Mouse (Mus musculus): Measurements from ENCODE around the gene Gpc5. TPM values are rescaled to one million over a fixed set of nuclear protein-coding genes. Genes with fewer than 3 reads are reported as not detected.

The Gpc5 gene
- polyA plus RNA-seq, 1 experiment from 2014 or later: 0.09 TPM

- H3K4me3 ChIP-seq (ENCODE audit: low read depth, low read length): no peak overlapping the region
- no peak for TF ChIP-seq CTCF (IDR thresholded peaks at IDR 0.05; ENCODE audit: low read depth)
- ATAC-seq: no peak
- 92% methylated on average over 3 of the region's 3 CpGs for WGBS
- no peaks in the 10 kb centered on the region for H3K36me3 ChIP-seq (ENCODE audit: control insufficient read depth, insufficient read depth)
- no peak overlapping the region for H3K9ac ChIP-seq (ENCODE audit: low read depth, low read length)
- H3K27me3 ChIP-seq (replicated peaks; ENCODE audit: control insufficient read depth, insufficient read depth, low read length): no peaks in the 10 kb centered on the region
- no peak overlapping the region for H3K4me2 ChIP-seq (replicated peaks; ENCODE audit: low read depth)
- no peak overlapping the region for H3K27ac ChIP-seq (ENCODE audit: low read depth, low read length)
- no peaks in the 10 kb centered on the region for H3K4me1 ChIP-seq (replicated peaks; ENCODE audit: control insufficient read depth, insufficient read depth, low read length)
- H3K9me3 ChIP-seq (ENCODE audit: control insufficient read depth): no peaks in the 10 kb centered on the region
Observed at GRCm38 (mm10) chr14:115365320-115365935, 273.4 kb downstream of the Gpc5 start.

GRCm38 (mm10) chr14:115369611-115370167, 277.7 kb downstream of the Gpc5 start:
- WGBS: 74% methylated on average over 15 of the region's 15 CpGs
- Histone ChIP-seq H3K4me1 (replicated peaks; ENCODE audit: control insufficient read depth, insufficient read depth, low read length) (no peaks in the 10 kb centered on the region), H3K9me3 (ENCODE audit: control insufficient read depth) (no peaks in the 10 kb centered on the region), H3K9ac (ENCODE audit: low read depth, low read length) (no peak overlapping the region), H3K27ac (ENCODE audit: low read depth, low read length) (no peak overlapping the region), H3K27me3 (replicated peaks; ENCODE audit: control insufficient read depth, insufficient read depth, low read length) (no peaks in the 10 kb centered on the region), H3K4me2 (replicated peaks; ENCODE audit: low read depth) (no peak overlapping the region), H3K36me3 (ENCODE audit: control insufficient read depth, insufficient read depth) (no peaks in the 10 kb centered on the region), H3K4me3 (ENCODE audit: low read depth, low read length) (no peak overlapping the region)
- no peak for ATAC-seq
- TF ChIP-seq CTCF (IDR thresholded peaks at IDR 0.05; ENCODE audit: low read depth): no peak

GRCm38 (mm10) chr14:115371131-115371530, 279.1 kb downstream of the Gpc5 start:
- Histone ChIP-seq H3K27me3 (replicated peaks; ENCODE audit: control insufficient read depth, insufficient read depth, low read length) (no peaks in the 10 kb centered on the region), H3K4me3 (ENCODE audit: low read depth, low read length) (no peak overlapping the region), H3K9ac (ENCODE audit: low read depth, low read length) (no peak overlapping the region), H3K9me3 (ENCODE audit: control insufficient read depth) (no peaks in the 10 kb centered on the region), H3K27ac (ENCODE audit: low read depth, low read length) (no peak overlapping the region), H3K4me2 (replicated peaks; ENCODE audit: low read depth) (no peak overlapping the region), H3K36me3 (ENCODE audit: control insufficient read depth, insufficient read depth) (no peaks in the 10 kb centered on the region), H3K4me1 (replicated peaks; ENCODE audit: control insufficient read depth, insufficient read depth, low read length) (no peaks in the 10 kb centered on the region)
- ATAC-seq: no peak
- WGBS: 8% methylated on average over 1 of the region's 1 CpGs
- TF ChIP-seq CTCF (IDR thresholded peaks at IDR 0.05; ENCODE audit: low read depth): peak; percentile 53

- TF ChIP-seq CTCF (IDR thresholded peaks at IDR 0.05; ENCODE audit: low read depth): no peak
- H3K27ac ChIP-seq (ENCODE audit: low read depth, low read length): no peak overlapping the region
- no peak overlapping the region for H3K4me3 ChIP-seq (ENCODE audit: low read depth, low read length)
- WGBS: 78% methylated on average over 3 of the region's 3 CpGs
- H3K4me1 ChIP-seq (replicated peaks; ENCODE audit: control insufficient read depth, insufficient read depth, low read length): no peaks in the 10 kb centered on the region
- H3K27me3 ChIP-seq (replicated peaks; ENCODE audit: control insufficient read depth, insufficient read depth, low read length): no peaks in the 10 kb centered on the region
- no peaks in the 10 kb centered on the region for H3K36me3 ChIP-seq (ENCODE audit: control insufficient read depth, insufficient read depth)
- H3K4me2 ChIP-seq (replicated peaks; ENCODE audit: low read depth): no peak overlapping the region
- no peak for ATAC-seq
- no peak overlapping the region for H3K9ac ChIP-seq (ENCODE audit: low read depth, low read length)
- no peaks in the 10 kb centered on the region for H3K9me3 ChIP-seq (ENCODE audit: control insufficient read depth)
Observed at GRCm38 (mm10) chr14:115391831-115392230, 299.8 kb downstream of the Gpc5 start.

- Histone ChIP-seq H3K36me3 (ENCODE audit: control insufficient read depth, insufficient read depth) (no peaks in the 10 kb centered on the region), H3K4me2 (replicated peaks; ENCODE audit: low read depth) (no peak overlapping the region), H3K9ac (ENCODE audit: low read depth, low read length) (no peak overlapping the region), H3K9me3 (ENCODE audit: control insufficient read depth) (no peaks in the 10 kb centered on the region), H3K27me3 (replicated peaks; ENCODE audit: control insufficient read depth, insufficient read depth, low read length) (no peaks in the 10 kb centered on the region), H3K4me1 (replicated peaks; ENCODE audit: control insufficient read depth, insufficient read depth, low read length) (no peaks in the 10 kb centered on the region), H3K27ac (ENCODE audit: low read depth, low read length) (no peak overlapping the region), H3K4me3 (ENCODE audit: low read depth, low read length) (no peak overlapping the region)
- TF ChIP-seq CTCF (IDR thresholded peaks at IDR 0.05; ENCODE audit: low read depth): peak; percentile 79
- no peak for ATAC-seq
- WGBS: 42% methylated on average over 14 of the region's 14 CpGs
Observed at GRCm38 (mm10) chr14:115392894-115393524, 301.0 kb downstream of the Gpc5 start.

GRCm38 (mm10) chr14:115406596-115406995, 314.6 kb downstream of the Gpc5 start:
- no peak overlapping the region for H3K4me2 ChIP-seq (replicated peaks; ENCODE audit: low read depth)
- H3K9me3 ChIP-seq (ENCODE audit: control insufficient read depth): no peaks in the 10 kb centered on the region
- H3K36me3 ChIP-seq (ENCODE audit: control insufficient read depth, insufficient read depth): no peaks in the 10 kb centered on the region
- ATAC-seq: no peak
- H3K4me1 ChIP-seq (replicated peaks; ENCODE audit: control insufficient read depth, insufficient read depth, low read length): no peaks in the 10 kb centered on the region
- no peaks in the 10 kb centered on the region for H3K27me3 ChIP-seq (replicated peaks; ENCODE audit: control insufficient read depth, insufficient read depth, low read length)
- no peak overlapping the region for H3K27ac ChIP-seq (ENCODE audit: low read depth, low read length)
- no peak for TF ChIP-seq CTCF (IDR thresholded peaks at IDR 0.05; ENCODE audit: low read depth)
- no peak overlapping the region for H3K4me3 ChIP-seq (ENCODE audit: low read depth, low read length)
- WGBS: 68% methylated on average over 5 of the region's 5 CpGs
- no peak overlapping the region for H3K9ac ChIP-seq (ENCODE audit: low read depth, low read length)
